Mouse (Mus musculus): ENCODE measurements around the gene Galnt16.

- no peak for TF ChIP-seq CTCF (IDR thresholded peaks at IDR 0.05; ENCODE audit: low read depth, low read length)
- TF ChIP-seq POLR2AphosphoS5 (IDR thresholded peaks at IDR 0.05; ENCODE audit: insufficient replicate concordance, low read depth, low read length) = no peak
- TF ChIP-seq TAL1 (conservative IDR thresholded peaks at IDR 0.05; ENCODE audit: low read depth, low read length) = no peak
Measured at GRCm38 (mm10) chr12:80519621-80520332, 1.7 kb downstream of the Galnt16 start.

Measured in G1E (cell line).